Mouse (Mus musculus) lung, embryonic 15.5 days (tissue): ENCODE measurements around the gene Nucks1. TPM values are rescaled to one million over a fixed set of nuclear protein-coding genes. Genes with fewer than 3 reads are reported as not detected.

ENCODE experiments used
- ATAC-seq: fragments of 200-750 bp; cut with Nextera tagmentation; 2 replicates; pipeline ENCODE4 v1.8.0; 2017; ENCODE audit warnings: moderate number of reproducible peaks, borderline replicate concordance; ENCODE audit not compliant: low FRiP score, low TSS enrichment; ENCODE audit errors: extremely low read depth
- H3K27ac ChIP-seq: fragments of 300-500 bp; sonication (generic); 2 replicates; pipeline ENCODE4 v1.5.1; 2015; ENCODE audit warnings: moderate library complexity, mild to moderate bottlenecking, inconsistent platforms
- H3K27me3 ChIP-seq: fragments of 300-500 bp; sonication (generic); 2 replicates; pipeline ENCODE4 v1.6.1; 2015; ENCODE audit warnings: inconsistent platforms
- H3K36me3 ChIP-seq: fragments of 300-500 bp; sonication (generic); 2 replicates; pipeline ENCODE4 v1.6.1; 2015; ENCODE audit warnings: inconsistent platforms
- H3K4me1 ChIP-seq: fragments of 300-500 bp; sonication (generic); 2 replicates; pipeline ENCODE4 v1.6.1; 2015; ENCODE audit warnings: inconsistent platforms
- H3K4me2 ChIP-seq: fragments of 300-500 bp; sonication (generic); 2 replicates; pipeline ENCODE4 v1.6.1; 2015; ENCODE audit warnings: inconsistent platforms, mild to moderate bottlenecking, moderate library complexity
- H3K4me3 ChIP-seq: fragments of 300-500 bp; sonication (generic); 2 replicates; pipeline ENCODE4 v1.5.1; 2015; ENCODE audit warnings: mild to moderate bottlenecking, inconsistent platforms
- H3K9ac ChIP-seq: fragments of 300-500 bp; sonication (generic); 2 replicates; pipeline ENCODE4 v1.6.1; 2015; ENCODE audit warnings: inconsistent platforms
- H3K9me3 ChIP-seq: fragments of 300-500 bp; sonication (generic); 2 replicates; pipeline ENCODE4 v1.6.1; 2016; ENCODE audit warnings: inconsistent platforms
- WGBS: fragments of 180-500 bp; shearing (Covaris S2); methylation state at CpG from one replicate; pipeline ENCODE4 v1.1.7; 2015; 5-methylcytosine and 5-hydroxymethylcytosine counted together
- polyA plus RNA-seq: library from polyadenylated mRNA; unstranded; fragments of >200 nt; fragmentation: Nextera tagmentation; extraction: Ambion mirVana; gene quantifications from 2 replicates; pipeline ENCODE4 v1.2.1, GENCODE M21; 2015

The Nucks1 gene
- polyA plus RNA-seq, 1 experiment from 2014 or later = 80.3 TPM

DNA sequence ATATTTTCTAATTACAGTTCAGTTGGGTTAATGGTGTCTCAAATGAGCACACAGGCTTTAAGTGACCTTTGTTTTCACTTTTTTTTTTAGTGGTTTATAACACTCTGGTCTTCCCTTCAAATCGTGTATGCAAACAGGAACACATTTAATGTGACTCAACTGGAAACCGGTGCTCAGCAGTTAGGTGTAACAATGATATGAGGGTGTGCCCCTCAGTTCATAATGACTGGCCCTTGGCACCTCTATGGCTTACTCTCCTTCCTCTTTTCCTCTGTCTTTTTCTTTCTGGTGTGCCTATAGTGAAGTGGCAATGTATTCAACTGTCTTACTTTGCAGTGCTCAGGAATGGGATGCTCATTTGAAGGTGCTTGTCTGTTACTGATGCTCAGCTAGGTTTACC, 23.1 kb downstream of the Nucks1 start:
- Histone ChIP-seq H3K4me2 (no peak overlapping the region), H3K27ac (no peak overlapping the region), H3K4me3 (no peak overlapping the region), H3K4me1 (no peaks in the 10 kb centered on the region; the same call in 1 of the 2 replicates), H3K27me3 (no peaks in the 10 kb centered on the region), H3K9ac (no peak overlapping the region), H3K9me3 (no peaks in the 10 kb centered on the region), H3K36me3 (peaks cover 62% of the 10 kb centered on the region)
- WGBS = 89% methylated on average over 2 of the region's 2 CpGs
- no peak for ATAC-seq

DNA sequence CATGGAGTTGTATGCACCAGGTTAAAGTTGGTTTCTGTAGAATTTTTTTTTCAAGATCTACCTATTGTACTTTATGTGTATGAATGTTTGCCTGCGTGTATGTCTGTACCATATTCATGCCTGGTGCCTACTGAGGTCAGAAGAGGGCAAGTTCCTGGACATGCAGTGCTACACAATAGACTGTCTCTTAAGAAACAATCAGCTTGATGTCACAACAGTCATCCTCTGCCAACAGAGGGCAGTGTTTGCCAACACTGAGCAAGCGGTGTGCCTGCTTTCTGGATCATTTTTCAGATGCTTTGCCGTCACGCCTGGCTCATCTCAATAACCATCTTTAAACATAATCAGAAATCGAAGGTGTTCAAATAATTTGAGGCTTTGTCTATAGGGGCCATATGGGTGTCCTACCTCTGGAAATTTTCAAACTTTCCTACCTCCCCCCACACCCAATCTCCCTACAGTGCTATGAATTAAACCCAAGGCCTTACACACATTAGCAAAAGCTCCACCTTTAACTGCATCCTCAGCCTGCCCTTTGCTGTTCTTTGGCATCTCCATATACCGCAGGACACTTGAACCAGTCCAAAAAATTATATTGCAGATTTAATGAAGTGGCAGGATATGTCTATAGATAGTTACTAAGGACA, 27.4 kb downstream of the Nucks1 start:
- no peak overlapping the region for H3K4me2 ChIP-seq
- H3K27me3 ChIP-seq = no peaks in the 10 kb centered on the region
- H3K4me1 ChIP-seq = no peaks in the 10 kb centered on the region; the same call in 1 of the 2 replicates
- ATAC-seq = no peak
- peak overlapping the region; percentile 60 for H3K27ac ChIP-seq
- peaks cover 28% of the 10 kb centered on the region for H3K36me3 ChIP-seq
- 52% methylated on average over 6 of the region's 6 CpGs for WGBS
- no peaks in the 10 kb centered on the region for H3K9me3 ChIP-seq
- H3K9ac ChIP-seq = no peak overlapping the region
- H3K4me3 ChIP-seq = no peak overlapping the region

DNA sequence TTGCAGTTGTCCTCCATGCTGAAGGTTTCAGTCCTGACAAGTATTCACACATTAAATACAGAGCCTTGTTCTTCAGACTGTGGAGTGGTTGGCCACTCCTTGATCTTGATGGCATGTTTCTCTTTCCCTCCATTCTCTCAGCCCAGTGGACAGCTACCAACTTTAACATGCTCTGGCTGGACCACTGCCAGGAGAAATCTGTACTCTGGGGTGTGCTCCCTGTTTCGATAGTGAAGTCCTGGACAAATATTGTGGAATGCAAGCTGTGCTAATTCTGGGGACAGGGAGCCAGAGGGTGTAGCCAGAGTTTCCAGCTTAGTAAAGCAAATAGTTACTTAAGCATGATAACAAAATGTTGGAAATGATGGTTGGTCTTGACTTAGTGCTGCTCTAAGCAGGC, 28.5 kb downstream of the Nucks1 start:
- H3K27ac ChIP-seq = peak overlapping the region; percentile 60
- no peak overlapping the region for H3K4me3 ChIP-seq
- peaks cover 21% of the 10 kb centered on the region for H3K36me3 ChIP-seq
- no peaks in the 10 kb centered on the region; the same call in 1 of the 2 replicates for H3K4me1 ChIP-seq
- WGBS = 43% methylated on average over 1 of the region's 1 CpGs
- H3K4me2 ChIP-seq = no peak overlapping the region
- H3K27me3 ChIP-seq = no peaks in the 10 kb centered on the region
- H3K9ac ChIP-seq = no peak overlapping the region
- H3K9me3 ChIP-seq = no peaks in the 10 kb centered on the region
- ATAC-seq = peak; percentile 74

DNA sequence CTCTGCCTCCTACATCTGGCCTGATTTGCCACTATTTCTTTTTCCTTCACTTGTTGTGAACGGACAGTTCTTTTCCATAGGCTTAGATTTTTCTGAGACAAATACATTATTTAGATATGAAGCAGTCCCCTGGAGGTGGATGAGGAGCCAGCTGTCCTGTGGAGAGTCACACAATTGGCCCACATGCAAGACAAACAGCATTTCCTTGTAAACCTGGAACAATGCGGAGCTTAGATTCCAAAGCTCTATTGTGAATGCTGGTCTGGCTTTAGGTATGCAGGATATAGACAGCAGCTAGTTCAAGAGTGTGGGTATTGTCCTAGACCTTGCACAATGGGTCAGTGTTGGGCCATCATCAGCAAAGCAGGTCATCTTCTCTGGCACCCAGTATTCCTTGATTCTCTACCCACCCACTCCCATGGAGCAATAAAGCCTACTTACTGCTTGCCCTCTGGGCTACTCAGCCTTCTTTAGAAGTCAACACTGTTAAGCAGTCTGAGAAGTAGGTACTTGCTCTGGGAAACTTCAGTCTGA, 30.4 kb downstream of the Nucks1 start:
- 64% methylated on average over 2 of the region's 2 CpGs for WGBS

DNA sequence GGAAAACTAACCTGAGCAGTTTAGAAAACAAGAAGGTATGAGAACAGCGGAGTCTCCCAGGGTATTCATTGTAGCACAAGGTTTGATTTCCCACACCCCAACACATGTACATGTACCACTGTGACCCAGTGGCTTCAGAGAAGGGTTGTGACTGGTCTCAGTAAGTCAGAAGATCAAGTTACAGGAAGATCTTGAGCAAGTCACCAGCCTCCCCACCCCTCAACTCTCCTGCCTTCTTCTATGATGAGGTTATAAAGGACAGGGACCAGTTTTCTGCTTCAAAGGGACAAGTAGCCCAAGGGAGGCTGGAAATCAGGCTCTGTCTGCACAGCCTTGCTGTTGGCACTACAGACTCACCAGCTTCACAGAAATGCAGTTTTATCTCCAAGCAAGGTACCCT, 31.2 kb downstream of the Nucks1 start:
- H3K27ac ChIP-seq = no peak overlapping the region
- H3K4me3 ChIP-seq = no peak overlapping the region
- no peaks in the 10 kb centered on the region for H3K27me3 ChIP-seq
- no peaks in the 10 kb centered on the region for H3K9me3 ChIP-seq
- 100% methylated on average over 1 of the region's 1 CpGs for WGBS
- peaks cover 8% of the 10 kb centered on the region; the same call in 1 of the 2 replicates for H3K36me3 ChIP-seq
- H3K4me1 ChIP-seq = no peaks in the 10 kb centered on the region; the same call in 1 of the 2 replicates
- H3K9ac ChIP-seq = no peak overlapping the region
- H3K4me2 ChIP-seq = no peak overlapping the region
- no peak for ATAC-seq

More for the DNA sequence above, 30.4 kb downstream of the Nucks1 start:
- Histone ChIP-seq H3K27ac (no peak overlapping the region), H3K9me3 (no peaks in the 10 kb centered on the region), H3K27me3 (no peaks in the 10 kb centered on the region), H3K9ac (no peak overlapping the region), H3K4me1 (no peaks in the 10 kb centered on the region; the same call in 1 of the 2 replicates), H3K4me2 (no peak overlapping the region), H3K4me3 (no peak overlapping the region), H3K36me3 (peaks cover 8% of the 10 kb centered on the region; the same call in 1 of the 2 replicates)
- no peak for ATAC-seq

DNA sequence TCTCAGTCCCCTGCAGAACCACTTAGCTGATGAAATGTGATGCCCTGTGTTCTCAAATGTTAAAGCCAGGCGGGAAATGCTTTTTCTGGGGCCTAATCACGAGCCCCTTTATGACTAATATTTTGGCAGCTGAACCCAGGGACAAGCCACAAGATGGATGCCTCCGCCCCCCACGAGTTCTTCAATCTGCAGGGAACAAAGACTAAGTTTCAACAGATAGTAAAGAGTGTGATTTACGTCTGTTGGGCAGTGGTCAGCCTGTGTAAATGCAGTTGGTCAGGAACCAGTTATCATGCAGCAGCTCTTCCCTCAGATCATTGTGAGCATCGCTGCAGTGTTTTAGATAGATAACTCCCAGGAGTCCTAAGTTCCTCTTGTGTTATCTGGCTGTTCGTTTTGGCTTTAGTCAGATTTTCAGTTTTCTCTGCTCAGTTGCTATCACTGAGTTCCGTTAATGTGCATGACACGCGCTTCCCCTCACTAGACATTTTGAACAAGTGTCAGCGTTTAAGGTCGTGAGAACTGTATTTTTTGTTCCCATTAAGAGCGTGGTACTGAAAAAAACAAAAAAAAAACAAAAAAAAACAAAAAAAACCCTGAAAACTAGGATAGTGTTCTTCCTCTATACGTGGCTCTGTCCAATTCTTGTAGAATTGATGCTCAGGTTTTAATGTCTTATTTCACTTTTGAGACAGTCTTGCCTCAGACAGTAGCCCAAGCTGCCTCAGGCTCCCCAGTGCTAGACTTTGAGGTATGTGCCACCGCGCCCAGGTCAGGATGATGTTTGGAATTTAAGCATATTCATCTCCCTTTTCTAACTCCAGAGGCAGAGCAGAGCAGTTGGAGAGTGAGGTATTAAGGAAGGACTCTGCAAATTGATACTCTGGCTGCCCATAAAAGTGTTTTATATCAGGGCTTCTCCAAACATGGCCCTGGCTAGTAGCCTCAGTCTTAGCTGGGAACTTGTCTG, 32.6 kb downstream of the Nucks1 start:
- no peak for ATAC-seq
- no peak overlapping the region for H3K9ac ChIP-seq
- no peak overlapping the region for H3K4me2 ChIP-seq
- no peaks in the 10 kb centered on the region; the same call in 1 of the 2 replicates for H3K4me1 ChIP-seq
- no peak overlapping the region for H3K27ac ChIP-seq
- no peaks in the 10 kb centered on the region for H3K9me3 ChIP-seq
- H3K4me3 ChIP-seq = no peak overlapping the region
- H3K36me3 ChIP-seq = no peaks in the 10 kb centered on the region
- H3K27me3 ChIP-seq = no peaks in the 10 kb centered on the region
- WGBS = 52% methylated on average over 16 of the region's 16 CpGs

DNA sequence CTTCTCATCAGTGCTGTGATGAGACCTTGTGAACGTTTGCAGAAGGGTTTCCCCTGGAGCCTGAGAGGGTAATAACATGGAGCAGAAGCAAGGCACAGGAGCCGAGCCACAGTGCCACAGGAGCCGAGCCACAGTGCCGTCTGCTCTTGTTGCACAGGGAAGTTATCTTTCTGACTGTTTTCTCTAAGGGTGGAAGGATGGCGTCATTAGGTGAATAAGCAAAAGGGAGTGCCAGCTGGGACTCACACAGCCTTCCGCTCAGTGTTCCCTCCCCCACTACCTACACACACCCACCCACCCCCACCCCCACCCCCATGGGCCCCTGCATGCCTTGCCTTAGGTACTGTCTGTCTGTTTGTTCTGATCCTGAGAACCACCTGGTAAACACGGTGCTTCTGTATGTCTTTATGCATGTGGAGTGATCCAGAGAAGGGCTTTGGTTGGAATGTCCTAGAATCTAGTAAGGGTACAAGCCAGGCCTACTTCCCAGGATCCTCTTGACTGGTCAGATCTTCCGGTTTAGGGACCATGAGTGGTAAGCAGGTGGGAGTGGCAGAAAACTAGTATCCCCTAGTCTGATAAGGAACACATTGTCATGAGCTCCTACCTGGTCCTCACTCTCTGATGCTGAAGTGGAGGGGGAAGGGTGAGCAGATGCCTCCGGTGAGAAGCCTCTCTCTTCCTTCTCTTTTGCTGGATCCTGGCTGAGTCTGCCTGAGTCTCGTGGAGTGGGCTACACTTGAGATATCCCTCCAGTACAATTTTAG, 35.5 kb downstream of the Nucks1 start:
- Histone ChIP-seq H3K9me3 (no peaks in the 10 kb centered on the region), H3K27me3 (no peaks in the 10 kb centered on the region), H3K4me3 (no peak overlapping the region), H3K27ac (no peak overlapping the region), H3K36me3 (no peaks in the 10 kb centered on the region), H3K9ac (no peak overlapping the region), H3K4me2 (no peak overlapping the region), H3K4me1 (no peaks in the 10 kb centered on the region)
- 0 out of 2 replicates have a peak, but pooled peaks have one; percentile 27 for ATAC-seq
- WGBS = 44% methylated on average over 10 of the region's 10 CpGs

DNA sequence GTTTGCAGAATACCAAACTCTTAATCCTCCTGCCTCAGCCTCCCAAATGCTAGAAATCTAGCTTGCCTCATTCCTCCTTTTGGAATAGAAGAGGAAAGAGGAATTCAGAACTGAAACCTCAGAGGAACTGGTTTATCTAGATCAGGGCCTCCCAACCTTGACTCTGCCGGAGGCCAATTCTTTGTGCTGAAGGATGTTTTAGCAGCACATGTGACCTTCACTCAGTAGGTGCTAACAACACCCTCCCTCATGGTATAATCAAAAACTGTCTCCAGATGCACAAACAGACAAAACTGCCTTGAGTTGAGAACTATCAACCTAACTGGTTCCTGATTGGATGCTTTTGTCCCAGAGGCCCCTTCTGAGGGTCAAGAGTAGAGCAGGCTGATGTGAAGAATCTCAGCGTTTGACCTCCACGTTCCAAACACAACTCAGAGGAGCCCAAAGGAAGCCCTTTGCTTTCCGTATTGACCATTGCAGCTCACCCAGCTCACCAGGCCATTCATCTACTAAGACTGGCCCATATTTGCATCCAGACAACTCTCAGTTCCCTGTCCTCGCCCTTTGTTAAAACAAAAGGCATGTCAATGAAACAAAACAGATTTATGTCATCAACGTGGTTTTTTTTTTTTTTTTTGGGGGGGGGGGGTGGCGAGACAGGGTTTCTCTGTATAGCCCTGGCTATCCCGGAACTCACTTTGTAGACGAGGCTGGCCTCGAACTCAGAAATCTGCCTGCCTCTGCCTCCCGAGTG, 36.3 kb downstream of the Nucks1 start:
- Histone ChIP-seq H3K36me3 (no peaks in the 10 kb centered on the region), H3K27me3 (no peaks in the 10 kb centered on the region), H3K27ac (no peak overlapping the region), H3K9ac (no peak overlapping the region), H3K4me3 (no peak overlapping the region), H3K9me3 (no peaks in the 10 kb centered on the region), H3K4me2 (no peak overlapping the region), H3K4me1 (no peaks in the 10 kb centered on the region)
- ATAC-seq = no peak
- 75% methylated on average over 11 of the region's 11 CpGs for WGBS

DNA sequence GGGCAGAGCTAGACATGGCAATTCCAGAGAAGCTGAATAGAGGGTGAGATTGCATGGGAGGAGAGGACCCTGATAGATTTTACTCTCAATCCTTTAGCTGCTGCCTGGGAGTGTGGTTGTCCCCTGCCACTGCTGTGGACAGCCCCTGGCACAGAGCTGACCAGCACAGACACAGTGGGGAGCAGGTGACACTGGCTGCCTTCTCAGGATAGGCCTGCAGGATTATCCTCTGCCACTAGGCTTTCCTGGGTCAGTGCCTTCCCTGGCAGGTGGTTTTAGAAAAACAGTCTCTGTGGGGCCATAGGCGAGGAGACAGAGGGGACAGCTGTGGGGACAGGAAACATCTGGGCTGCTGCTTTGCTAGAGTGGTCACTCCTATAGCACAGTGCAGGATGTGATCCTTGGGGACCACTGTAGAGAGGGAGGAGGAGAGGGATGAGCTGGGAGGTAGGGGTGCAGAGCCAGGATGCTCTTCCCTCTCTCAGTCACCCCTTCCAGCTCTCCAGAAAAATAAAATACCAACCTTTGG, 37.7 kb downstream of the Nucks1 start:
- 0% methylated on average over 1 of the region's 1 CpGs for WGBS
- Histone ChIP-seq H3K36me3 (no peaks in the 10 kb centered on the region), H3K4me1 (no peaks in the 10 kb centered on the region), H3K4me2 (no peak overlapping the region), H3K9me3 (no peaks in the 10 kb centered on the region), H3K4me3 (no peak overlapping the region), H3K9ac (no peak overlapping the region), H3K27ac (no peak overlapping the region), H3K27me3 (no peaks in the 10 kb centered on the region)
- no peak for ATAC-seq

DNA sequence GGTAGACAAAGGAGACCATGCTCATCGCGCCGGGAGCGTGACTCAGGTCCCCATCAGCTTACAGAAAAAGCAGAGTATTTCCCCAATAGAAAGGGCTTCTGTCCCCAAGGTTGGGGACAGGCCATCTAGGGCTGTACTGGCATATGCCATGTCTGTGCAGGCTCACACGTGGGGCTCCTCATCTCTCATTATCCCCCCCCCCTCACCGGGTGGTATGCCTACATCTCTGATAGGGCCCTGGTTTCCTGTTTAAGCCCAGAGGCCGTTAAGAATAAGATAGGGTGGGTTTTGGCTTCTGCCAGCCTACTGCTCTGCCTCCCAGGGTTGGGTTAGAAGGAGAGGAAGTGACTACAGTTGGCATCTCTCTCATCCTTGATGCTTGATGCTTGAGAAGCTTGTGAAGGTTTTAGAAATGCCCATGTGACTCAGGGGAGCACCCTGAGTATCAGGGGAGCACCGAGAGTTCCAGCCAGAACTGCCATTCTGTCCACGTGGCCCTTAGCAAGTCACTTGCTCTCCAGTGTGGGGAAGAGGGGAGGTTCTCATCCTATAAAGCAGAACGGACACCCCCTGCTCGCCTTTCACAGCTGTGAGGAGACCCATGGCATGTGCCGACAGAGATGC, 44.0 kb downstream of the Nucks1 start:
- Histone ChIP-seq H3K4me1 (no peaks in the 10 kb centered on the region), H3K36me3 (no peaks in the 10 kb centered on the region), H3K27me3 (0 out of 2 replicates have a peak, but pooled peaks cover 3% of the 10 kb centered on the region), H3K9me3 (no peaks in the 10 kb centered on the region), H3K27ac (no peak overlapping the region), H3K9ac (no peak overlapping the region), H3K4me3 (no peak overlapping the region), H3K4me2 (no peak overlapping the region)
- no peak for ATAC-seq
- 76% methylated on average over 12 of the region's 12 CpGs for WGBS
